Mouse (Mus musculus) CH12.LX (cell line): ENCODE results near the gene Mfsd4b1.

ENCODE experiments used
- BHLHE40 ChIP-seq: IDR thresholded peaks from 2 replicates; pipeline ENCODE4 v1.6.1; 2011; ENCODE audit warnings: mild to moderate bottlenecking, low read depth, low read length, improper control_type of control experiment
- CTCF ChIP-seq, 2 experiments: IDR thresholded peaks in 1 of 2; conservative IDR thresholded peaks in 1 of 2; 2 replicates each; pipeline ENCODE4 v1.5.1; 2011 to 2012; ENCODE audit warnings: low read depth in 2 of 2, low read length in 2 of 2, improper control_type of control experiment in 1 of 2, inconsistent platforms in 1 of 2, mild to moderate bottlenecking in 1 of 2, moderate library complexity in 1 of 2
- PAX5 ChIP-seq: IDR thresholded peaks from 2 replicates; pipeline ENCODE4 v1.6.1; 2012; ENCODE audit warnings: low read length, inconsistent platforms, mixed read lengths
- POLR2A ChIP-seq: IDR thresholded peaks from 2 replicates; pipeline ENCODE4 v1.6.1; 2011; ENCODE audit warnings: low read depth, mild to moderate bottlenecking, improper control_type of control experiment, low read length
- ZNF384 ChIP-seq: IDR thresholded peaks from 2 replicates; pipeline ENCODE4 v1.6.1; 2012; ENCODE audit warnings: low read depth, low read length, improper control_type of control experiment, inconsistent platforms

DNA sequence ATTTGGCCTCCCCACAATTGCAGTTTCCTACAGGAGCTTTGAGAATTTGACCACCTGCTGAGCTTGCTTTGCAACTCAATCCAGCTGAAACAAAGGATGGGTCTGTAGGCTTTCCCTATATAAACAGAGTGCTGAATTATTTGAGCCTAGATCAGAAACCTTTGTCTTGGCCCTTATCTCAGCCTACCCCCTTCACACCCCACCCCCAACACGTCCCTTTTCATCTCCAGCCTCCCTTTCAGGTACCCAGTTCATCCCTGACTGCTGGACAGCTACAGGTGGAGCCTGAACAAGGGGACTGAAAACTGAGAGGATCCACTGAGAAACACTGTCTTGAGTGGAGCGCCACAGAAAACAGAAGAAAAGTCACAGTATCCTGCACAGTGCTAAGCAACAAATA, 49.3 kb downstream of the Mfsd4b1 start:
- TF ChIP-seq BHLHE40, result no peak
- no peak for TF ChIP-seq ZNF384
- no peak for TF ChIP-seq POLR2A
- TF ChIP-seq CTCF (conservative IDR thresholded peaks at IDR 0.05 in 1 of 2, IDR thresholded peaks at IDR 0.05 in 1 of 2; ENCODE audit: low read depth in 2 of 2, low read length in 2 of 2), result no peak
- TF ChIP-seq PAX5, result no peak
